Mouse (Mus musculus): ENCODE results near the gene Snrpa.
"Not testable (repeated sequence)": the region's sequence is repeated elsewhere in the genome, so short reads cannot be mapped to it uniquely, and the experiment has no call there.

DNA sequence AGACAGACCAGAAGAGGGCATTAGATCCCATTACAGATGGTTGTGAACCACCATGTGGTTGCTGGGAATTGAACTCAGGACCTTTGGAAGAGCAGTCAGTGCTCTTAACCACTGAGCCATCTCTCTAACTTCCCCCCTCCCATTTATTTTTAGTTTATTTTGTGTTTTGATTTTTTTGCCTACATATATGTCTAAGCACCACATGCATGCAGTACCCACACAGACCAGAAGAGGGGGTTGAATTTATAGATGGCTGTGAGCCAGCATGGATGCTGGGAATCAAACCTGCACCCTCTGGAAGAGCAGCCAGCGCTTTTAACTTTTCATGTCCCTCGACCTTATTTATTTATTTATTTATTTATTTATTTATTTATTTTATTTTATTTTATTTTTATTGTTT, 48.0 kb upstream of the Snrpa start:
- peak; percentile 22; the same call in 1 of the 2 replicates for TF ChIP-seq CTCF (IDR thresholded peaks at IDR 0.05; ENCODE audit: borderline replicate concordance, insufficient read depth, low read depth, low read length)
- TF ChIP-seq POLR2A (IDR thresholded peaks at IDR 0.05; ENCODE audit: borderline replicate concordance, insufficient read depth, low read length), result not testable (repeated sequence)
